Mouse (Mus musculus) heart, embryonic 13.5 days (tissue): Measurements from ENCODE around the gene Cdc26. TPM values are rescaled to one million over a fixed set of nuclear protein-coding genes. Genes with fewer than 3 reads are reported as not detected.

Source experiments
- polyA plus RNA-seq: library from polyadenylated mRNA; unstranded; fragments of >200 nt; fragmentation: Nextera tagmentation; extraction: Ambion mirVana; gene quantifications from 2 replicates; pipeline ENCODE4 v1.2.1, GENCODE M21; 2015

Gene Cdc26
- polyA plus RNA-seq, 1 experiment from 2014 or later = 82.1 TPM

Other genes starting within 250 kb of the Cdc26 start
- gene Zfp37, start 177.6 kb downstream of the Cdc26 start, polyA plus RNA-seq = 6.7 and 6.9 TPM in 2 replicates
- 19.7 and 20.3 TPM in 2 replicates for gene Slc31a2, start 146.1 kb downstream of the Cdc26 start, polyA plus RNA-seq
- gene Fkbp15, start 48.1 kb downstream of the Cdc26 start, polyA plus RNA-seq = 16.7 and 17.8 TPM in 2 replicates
- gene Slc31a1, start 47.9 kb downstream of the Cdc26 start, polyA plus RNA-seq = 41.2 and 42.4 TPM in 2 replicates
- gene Prpf4, start 155 bp upstream of the Cdc26 start, polyA plus RNA-seq = 11.6 and 13.8 TPM in 2 replicates
- gene Rnf183, start 26.6 kb upstream of the Cdc26 start, polyA plus RNA-seq = not detected in 2 replicates
- gene Wdr31, start 62.3 kb upstream of the Cdc26 start, polyA plus RNA-seq = 3.3 and 3.6 TPM in 2 replicates
- 0.99 and 1.1 TPM in 2 replicates for gene Bspry, start 71.4 kb upstream of the Cdc26 start, polyA plus RNA-seq
- 7.7 and 9.9 TPM in 2 replicates for gene Hdhd3, start 94.8 kb upstream of the Cdc26 start, polyA plus RNA-seq
- gene Alad, start 111.3 kb upstream of the Cdc26 start, polyA plus RNA-seq = 68.6 and 84.6 TPM in 2 replicates
- gene Pole3, start 116.4 kb upstream of the Cdc26 start, polyA plus RNA-seq = 54.6 and 54.8 TPM in 2 replicates
- 0.16 and 0.76 TPM in 2 replicates for gene 4933430I17Rik, start 116.7 kb upstream of the Cdc26 start, polyA plus RNA-seq
- 62.2 and 64.8 TPM in 2 replicates for gene Rgs3, start 151.2 kb upstream of the Cdc26 start, polyA plus RNA-seq